Mouse (Mus musculus): ENCODE data around the gene Tmem30c. TPM values are rescaled to one million over a fixed set of nuclear protein-coding genes. Genes with fewer than 3 reads are reported as not detected.
A peak's percentile ranks its signal among the peaks of the same experiment; 100 is the strongest.

Tmem30c gene
- 0.27 and 1.4 TPM in 2 replicates for polyA plus RNA-seq (2011; ENCODE audit: insufficient read depth, insufficient read length, low replicate concordance, missing spikeins)

- no peak for TF ChIP-seq CTCF (IDR thresholded peaks at IDR 0.05; ENCODE audit: control insufficient read depth, insufficient read depth, low read length)
- TF ChIP-seq POLR2A (IDR thresholded peaks at IDR 0.05; ENCODE audit: borderline replicate concordance, control insufficient read depth, low read depth, low read length), result no peak
- 86% methylated on average over 2 of the region's 2 CpGs for WGBS
- Histone ChIP-seq H3K27ac (ENCODE audit: control insufficient read depth, insufficient read depth, low read depth, low read length, poor library complexity) (no peak within 1 kb of the TSS), H3K4me1 (ENCODE audit: control insufficient read depth, insufficient read depth, low read length) (no peaks in the 10 kb centered on the region), H3K4me3 (replicated peaks; ENCODE audit: control insufficient read depth, low read depth, low read length) (no peak within 1 kb of the TSS)
These were observed at the start of gene Tmem30c for GRCm38 (mm10) chr16:57292765-57293164. Gene Tmem30c, minus strand, starts transcription at chr16:57292865.

GRCm38 (mm10) chr16:57340613-57340898, 47.9 kb upstream of the Tmem30c start:
- Histone ChIP-seq H3K4me3 (replicated peaks; ENCODE audit: control insufficient read depth, low read depth, low read length) (no peak overlapping the region), H3K4me1 (ENCODE audit: control insufficient read depth, insufficient read depth, low read length) (peaks cover 4% of the 10 kb centered on the region; the same call in 1 of the 2 replicates), H3K27ac (ENCODE audit: control insufficient read depth, insufficient read depth, low read depth, low read length, poor library complexity) (no peak overlapping the region)
- WGBS, result 71% methylated on average over 5 of the region's 5 CpGs
- TF ChIP-seq POLR2A (IDR thresholded peaks at IDR 0.05; ENCODE audit: borderline replicate concordance, control insufficient read depth, low read depth, low read length) (no peak), CTCF (IDR thresholded peaks at IDR 0.05; ENCODE audit: control insufficient read depth, insufficient read depth, low read length) (no peak)

GRCm38 (mm10) chr16:57339765-57340612, 47.3 kb upstream of the Tmem30c start:
- H3K4me1 ChIP-seq (ENCODE audit: control insufficient read depth, insufficient read depth, low read length), result peaks cover 4% of the 10 kb centered on the region; the same call in 1 of the 2 replicates
- 86% methylated on average over 8 of the region's 8 CpGs for WGBS
- H3K27ac ChIP-seq (ENCODE audit: control insufficient read depth, insufficient read depth, low read depth, low read length, poor library complexity), result no peak overlapping the region
- TF ChIP-seq POLR2A (IDR thresholded peaks at IDR 0.05; ENCODE audit: borderline replicate concordance, control insufficient read depth, low read depth, low read length), result no peak
- no peak for TF ChIP-seq CTCF (IDR thresholded peaks at IDR 0.05; ENCODE audit: control insufficient read depth, insufficient read depth, low read length)
- no peak overlapping the region for H3K4me3 ChIP-seq (replicated peaks; ENCODE audit: control insufficient read depth, low read depth, low read length)

- Histone ChIP-seq H3K4me1 (ENCODE audit: control insufficient read depth, insufficient read depth, low read length) (peaks cover 4% of the 10 kb centered on the region; the same call in 1 of the 2 replicates), H3K27ac (ENCODE audit: control insufficient read depth, insufficient read depth, low read depth, low read length, poor library complexity) (peak overlapping the region; percentile 77; the same call in 1 of the 2 replicates), H3K4me3 (replicated peaks; ENCODE audit: control insufficient read depth, low read depth, low read length) (peak overlapping the region; percentile 42)
- TF ChIP-seq POLR2A (IDR thresholded peaks at IDR 0.05; ENCODE audit: borderline replicate concordance, control insufficient read depth, low read depth, low read length) (no peak), CTCF (IDR thresholded peaks at IDR 0.05; ENCODE audit: control insufficient read depth, insufficient read depth, low read length) (no peak)
- WGBS, result 7% methylated on average over 11 of the region's 11 CpGs
These were observed 44.2 kb upstream of the Tmem30c start for GRCm38 (mm10) chr16:57336770-57337423.

GRCm38 (mm10) chr16:57332301-57332700, 39.6 kb upstream of the Tmem30c start:
- WGBS, result 74% methylated on average over 7 of the region's 7 CpGs
- no peaks in the 10 kb centered on the region for H3K4me1 ChIP-seq (ENCODE audit: control insufficient read depth, insufficient read depth, low read length)
- H3K4me3 ChIP-seq (replicated peaks; ENCODE audit: control insufficient read depth, low read depth, low read length), result no peak overlapping the region
- no peak for TF ChIP-seq POLR2A (IDR thresholded peaks at IDR 0.05; ENCODE audit: borderline replicate concordance, control insufficient read depth, low read depth, low read length)
- TF ChIP-seq CTCF (IDR thresholded peaks at IDR 0.05; ENCODE audit: control insufficient read depth, insufficient read depth, low read length), result no peak
- no peak overlapping the region for H3K27ac ChIP-seq (ENCODE audit: control insufficient read depth, insufficient read depth, low read depth, low read length, poor library complexity)

GRCm38 (mm10) chr16:57330111-57330510, 37.4 kb upstream of the Tmem30c start:
- H3K27ac ChIP-seq (ENCODE audit: control insufficient read depth, insufficient read depth, low read depth, low read length, poor library complexity), result no peak overlapping the region
- 80% methylated on average over 2 of the region's 2 CpGs for WGBS
- H3K4me1 ChIP-seq (ENCODE audit: control insufficient read depth, insufficient read depth, low read length), result no peaks in the 10 kb centered on the region
- H3K4me3 ChIP-seq (replicated peaks; ENCODE audit: control insufficient read depth, low read depth, low read length), result no peak overlapping the region
- TF ChIP-seq CTCF (IDR thresholded peaks at IDR 0.05; ENCODE audit: control insufficient read depth, insufficient read depth, low read length) (no peak), POLR2A (IDR thresholded peaks at IDR 0.05; ENCODE audit: borderline replicate concordance, control insufficient read depth, low read depth, low read length) (no peak)

GRCm38 (mm10) chr16:57329028-57329427, 36.4 kb upstream of the Tmem30c start:
- no peaks in the 10 kb centered on the region for H3K4me1 ChIP-seq (ENCODE audit: control insufficient read depth, insufficient read depth, low read length)
- no peak overlapping the region for H3K4me3 ChIP-seq (replicated peaks; ENCODE audit: control insufficient read depth, low read depth, low read length)
- WGBS, result 44% methylated on average over 8 of the region's 8 CpGs
- TF ChIP-seq CTCF (IDR thresholded peaks at IDR 0.05; ENCODE audit: control insufficient read depth, insufficient read depth, low read length), result no peak
- TF ChIP-seq POLR2A (IDR thresholded peaks at IDR 0.05; ENCODE audit: borderline replicate concordance, control insufficient read depth, low read depth, low read length), result no peak
- H3K27ac ChIP-seq (ENCODE audit: control insufficient read depth, insufficient read depth, low read depth, low read length, poor library complexity), result no peak overlapping the region

- 80% methylated on average over 7 of the region's 7 CpGs for WGBS
- no peaks in the 10 kb centered on the region for H3K4me1 ChIP-seq (ENCODE audit: control insufficient read depth, insufficient read depth, low read length)
- TF ChIP-seq POLR2A (IDR thresholded peaks at IDR 0.05; ENCODE audit: borderline replicate concordance, control insufficient read depth, low read depth, low read length) (no peak), CTCF (IDR thresholded peaks at IDR 0.05; ENCODE audit: control insufficient read depth, insufficient read depth, low read length) (no peak)
- H3K27ac ChIP-seq (ENCODE audit: control insufficient read depth, insufficient read depth, low read depth, low read length, poor library complexity), result no peak overlapping the region
- H3K4me3 ChIP-seq (replicated peaks; ENCODE audit: control insufficient read depth, low read depth, low read length), result no peak overlapping the region
These were observed 34.3 kb upstream of the Tmem30c start for GRCm38 (mm10) chr16:57326996-57327395.

All from bone marrow, adult 2 months (tissue).